Mouse (Mus musculus): Measurements from ENCODE around the gene Lce1h. TPM values are rescaled to one million over a fixed set of nuclear protein-coding genes. Genes with fewer than 3 reads are reported as not detected.

Lce1h gene
- polyA plus RNA-seq, 1 experiment: not detected

GRCm38 (mm10) chr3:92715122-92715521, 49.7 kb downstream of the Lce1h start:
- TF ChIP-seq POLR2A (IDR thresholded peaks at IDR 0.05; ENCODE audit: low read depth, low read length): no peak
- TF ChIP-seq CTCF (IDR thresholded peaks at IDR 0.05; ENCODE audit: borderline replicate concordance, insufficient read depth, low read length): no peak
- Histone ChIP-seq H3K4me1 (ENCODE audit: control insufficient read depth, insufficient read depth, low read length) (no peaks in the 10 kb centered on the region), H3K4me3 (ENCODE audit: insufficient read depth, low read length) (no peak overlapping the region), H3K27ac (ENCODE audit: insufficient read depth, low read length) (no peak overlapping the region)

Other genes with a start within 250 kb of the Lce1h start
- gene 2310046K23Rik, start 230.6 kb downstream of the Lce1h start, polyA plus RNA-seq (2011; ENCODE audit: insufficient read length, low read depth, missing spikeins): not detected in 2 replicates
- 0.25 TPM in 1 of 2 replicates, not detected in the other for gene Ivl, start 191.3 kb downstream of the Lce1h start, polyA plus RNA-seq (2011; ENCODE audit: insufficient read length, low read depth, missing spikeins)
- not detected in 2 replicates for gene Smcp, start 176.1 kb downstream of the Lce1h start, polyA plus RNA-seq (2011; ENCODE audit: insufficient read length, low read depth, missing spikeins)
- not detected in 2 replicates for gene 2210017I01Rik, start 157.6 kb downstream of the Lce1h start, polyA plus RNA-seq (2011; ENCODE audit: insufficient read length, low read depth, missing spikeins)
- not detected in 2 replicates for gene Lce6a, start 143.4 kb downstream of the Lce1h start, polyA plus RNA-seq (2011; ENCODE audit: insufficient read length, low read depth, missing spikeins)
- gene Lce1a1, start 116.8 kb downstream of the Lce1h start, polyA plus RNA-seq (2011; ENCODE audit: insufficient read length, low read depth, missing spikeins): not detected in 2 replicates
- not detected in 2 replicates for gene Lce1b, start 108.1 kb downstream of the Lce1h start, polyA plus RNA-seq (2011; ENCODE audit: insufficient read length, low read depth, missing spikeins)
- gene Lce1a2, start 94.8 kb downstream of the Lce1h start, polyA plus RNA-seq (2011; ENCODE audit: insufficient read length, low read depth, missing spikeins): not detected in 2 replicates
- not detected in 2 replicates for gene Lce1c, start 85.8 kb downstream of the Lce1h start, polyA plus RNA-seq (2011; ENCODE audit: insufficient read length, low read depth, missing spikeins)
- gene Lce1d, start 77.9 kb downstream of the Lce1h start, polyA plus RNA-seq (2011; ENCODE audit: insufficient read length, low read depth, missing spikeins): not detected in 2 replicates
- not detected in 2 replicates for gene Lce1e, start 56.0 kb downstream of the Lce1h start, polyA plus RNA-seq (2011; ENCODE audit: insufficient read length, low read depth, missing spikeins)
- not detected in 2 replicates for gene Lce1f, start 44.7 kb downstream of the Lce1h start, polyA plus RNA-seq (2011; ENCODE audit: insufficient read length, low read depth, missing spikeins)
- gene Gm38119, start 26.0 kb downstream of the Lce1h start, polyA plus RNA-seq (2011; ENCODE audit: insufficient read length, low read depth, missing spikeins): not detected in 2 replicates
- gene Lce1g, start 12.7 kb downstream of the Lce1h start, polyA plus RNA-seq (2011; ENCODE audit: insufficient read length, low read depth, missing spikeins): not detected in 2 replicates
- not detected in 2 replicates for gene Lce1i, start 13.8 kb upstream of the Lce1h start, polyA plus RNA-seq (2011; ENCODE audit: insufficient read length, low read depth, missing spikeins)
- not detected in 2 replicates for gene Lce1j, start 25.4 kb upstream of the Lce1h start, polyA plus RNA-seq (2011; ENCODE audit: insufficient read length, low read depth, missing spikeins)
- not detected in 2 replicates for gene Lce1k, start 42.8 kb upstream of the Lce1h start, polyA plus RNA-seq (2011; ENCODE audit: insufficient read length, low read depth, missing spikeins)
- gene Kprp, start 62.2 kb upstream of the Lce1h start, polyA plus RNA-seq (2011; ENCODE audit: insufficient read length, low read depth, missing spikeins): not detected in 2 replicates
- not detected in 2 replicates for gene Lce1l, start 86.2 kb upstream of the Lce1h start, polyA plus RNA-seq (2011; ENCODE audit: insufficient read length, low read depth, missing spikeins)
- not detected in 2 replicates for gene 2310050C09Rik, start 105.2 kb upstream of the Lce1h start, polyA plus RNA-seq (2011; ENCODE audit: insufficient read length, low read depth, missing spikeins)
- gene Lce3a, start 161.2 kb upstream of the Lce1h start, polyA plus RNA-seq (2011; ENCODE audit: insufficient read length, low read depth, missing spikeins): not detected in 2 replicates
- not detected in 2 replicates for gene Lce3b, start 167.9 kb upstream of the Lce1h start, polyA plus RNA-seq (2011; ENCODE audit: insufficient read length, low read depth, missing spikeins)
- not detected in 2 replicates for gene Lce3c, start 179.4 kb upstream of the Lce1h start, polyA plus RNA-seq (2011; ENCODE audit: insufficient read length, low read depth, missing spikeins)
- gene Lce3d, start 192.3 kb upstream of the Lce1h start, polyA plus RNA-seq (2011; ENCODE audit: insufficient read length, low read depth, missing spikeins): not detected in 2 replicates
- not detected in 2 replicates for gene Lce3e, start 202.0 kb upstream of the Lce1h start, polyA plus RNA-seq (2011; ENCODE audit: insufficient read length, low read depth, missing spikeins)
- gene Lce3f, start 227.2 kb upstream of the Lce1h start, polyA plus RNA-seq (2011; ENCODE audit: insufficient read length, low read depth, missing spikeins): not detected in 2 replicates

Data from embryonic fibroblast, embryonic 13.5 days (primary cell).